Mouse (Mus musculus): ENCODE data around the gene Adamts18.

GRCm38 (mm10) chr8:113672599-113673255 lies 175.8 kb downstream of the Adamts18 start:
- TF ChIP-seq MAFK (IDR thresholded peaks at IDR 0.05; ENCODE audit: insufficient read depth, low read depth, low read length) = no peak
- TF ChIP-seq ZC3H11A (IDR thresholded peaks at IDR 0.05; ENCODE audit: borderline replicate concordance, low read depth, low read length) = no peak
- TF ChIP-seq ZNF384 (IDR thresholded peaks at IDR 0.05; ENCODE audit: low read depth, low read length) = no peak
